Mouse (Mus musculus) ES-E14 (cell line): Measurements from ENCODE around the gene Tex38.

Experiments used
- CHD2 ChIP-seq: IDR thresholded peaks from 2 replicates; pipeline ENCODE4 v1.6.1; 2014; ENCODE audit warnings: mild to moderate bottlenecking, low read depth, low read length, inconsistent platforms
- ZC3H11A ChIP-seq: IDR thresholded peaks from 2 replicates; pipeline ENCODE4 v1.6.1; 2012; ENCODE audit warnings: low read depth, mild to moderate bottlenecking, inconsistent platforms, low read length, borderline replicate concordance
- ZNF384 ChIP-seq: IDR thresholded peaks from 2 replicates; pipeline ENCODE4 v1.6.1; 2012; ENCODE audit warnings: low read depth, low read length, inconsistent platforms

- TF ChIP-seq CHD2 (no peak), ZNF384 (no peak), ZC3H11A (no peak)
These were observed 31.5 kb upstream of the Tex38 start for GRCm38 (mm10) chr4:115812326-115812725.
